Mouse (Mus musculus): Measurements from ENCODE around the gene Tcte3.
"Not testable (repeated sequence)": the region's sequence is repeated elsewhere in the genome, so short reads cannot be mapped to it uniquely, and the experiment has no call there.

Tcte3 gene

DNA sequence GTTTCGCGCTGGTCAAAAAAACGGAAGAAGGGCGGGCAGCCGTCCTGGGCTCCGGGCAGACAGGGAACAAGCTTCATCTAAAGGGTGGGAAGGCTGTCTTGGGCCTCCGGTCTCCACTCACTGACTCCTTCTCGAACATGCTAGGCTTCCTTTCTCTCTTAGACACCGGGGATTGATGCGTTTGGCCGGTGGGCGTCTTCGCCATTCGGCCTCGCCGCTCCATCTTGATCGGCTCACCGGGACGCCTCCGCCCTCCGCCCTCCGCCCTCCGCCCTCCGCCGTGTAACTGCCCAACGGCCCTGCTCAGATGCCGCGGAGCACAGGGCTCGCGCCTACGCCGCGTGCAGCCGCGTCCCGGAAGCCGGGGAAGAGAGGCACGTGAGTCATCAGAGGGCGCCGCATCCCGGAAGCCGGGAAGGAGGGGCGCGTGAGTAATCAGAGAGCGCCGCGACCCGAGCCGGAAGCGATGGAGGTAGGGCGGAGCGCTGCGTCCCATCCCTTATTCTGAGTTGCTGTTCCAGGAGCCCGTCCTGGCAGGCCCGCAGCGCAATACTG is at the start of gene Tcte3, which contains the start of the genes Ermard and Gm3448:
Gene Tcte3, minus strand, starts transcription at position 314 of the 555 bp plus-strand sequence.
Gene Ermard, plus strand, starts transcription at position 34 of the 555 bp plus-strand sequence.
Gene Gm3448, minus strand, starts transcription at position 363 of the 555 bp plus-strand sequence.
- DNase-seq (ENCODE audit: low spot score in 2 of 2), result peak; percentile 29 to 33

DNA sequence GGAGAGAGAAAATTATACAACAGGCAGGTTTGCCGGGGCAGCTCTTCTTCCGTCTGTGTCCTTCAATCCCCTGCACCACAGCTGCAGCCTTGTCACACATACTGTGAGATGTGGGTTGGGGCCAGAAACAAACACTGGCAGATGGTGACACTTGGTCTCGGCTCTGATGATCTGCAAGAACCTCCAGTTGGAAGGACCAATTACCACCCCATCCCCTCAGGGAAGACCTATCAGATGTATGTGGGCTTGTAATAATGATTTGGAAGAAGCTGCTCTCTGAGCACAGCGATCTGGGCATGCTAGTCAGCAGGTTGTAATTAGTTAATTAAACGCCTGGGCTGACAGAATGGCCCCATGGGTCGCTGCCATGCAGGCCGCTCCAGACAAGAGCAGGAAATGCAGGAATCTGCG is 47.3 kb upstream of the Tcte3 start:
- DNase-seq (ENCODE audit: low spot score in 2 of 2), result no peak

DNA sequence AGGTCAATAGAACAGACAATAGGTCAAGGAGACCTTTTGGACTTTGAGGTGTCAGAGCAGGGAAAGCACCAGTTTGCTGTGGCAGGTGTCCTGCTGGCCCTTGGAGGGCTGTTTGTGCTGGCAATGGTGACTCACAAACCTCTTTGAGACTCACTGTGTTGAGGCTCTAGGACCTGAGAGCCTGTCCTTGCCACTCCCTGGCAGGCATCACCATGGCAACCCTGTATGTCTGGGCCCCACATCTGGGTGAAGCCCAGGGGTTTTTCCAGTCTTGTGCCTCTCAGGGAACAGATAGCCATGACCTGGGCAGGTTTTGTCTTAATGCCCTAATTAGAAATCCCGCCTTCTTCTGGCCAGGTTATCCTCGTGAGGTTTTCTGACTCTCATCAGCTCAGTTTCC is 46.9 kb upstream of the Tcte3 start:
- DNase-seq (ENCODE audit: low spot score in 2 of 2), result no peak

DNA sequence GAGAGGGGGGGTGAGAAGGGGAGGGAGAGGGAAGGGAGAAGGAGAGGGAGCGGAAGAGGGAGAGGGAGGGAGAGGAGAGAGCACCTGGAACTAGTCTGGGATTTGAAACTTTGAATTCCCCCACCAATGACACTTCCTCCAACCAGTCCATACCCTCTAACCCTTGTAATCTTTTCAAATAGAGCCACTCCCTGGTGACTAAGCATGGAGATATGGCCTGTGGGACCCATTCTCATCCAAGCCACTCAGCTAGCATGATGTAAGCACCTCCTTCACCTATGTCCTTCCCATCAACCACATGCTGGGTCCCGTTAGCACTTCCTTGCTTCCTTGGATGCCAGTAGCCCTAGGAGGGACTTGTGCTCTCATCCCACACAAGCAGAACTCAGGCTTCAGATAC is 43.7 kb upstream of the Tcte3 start:
- no peak for DNase-seq (ENCODE audit: low spot score in 2 of 2)

DNA sequence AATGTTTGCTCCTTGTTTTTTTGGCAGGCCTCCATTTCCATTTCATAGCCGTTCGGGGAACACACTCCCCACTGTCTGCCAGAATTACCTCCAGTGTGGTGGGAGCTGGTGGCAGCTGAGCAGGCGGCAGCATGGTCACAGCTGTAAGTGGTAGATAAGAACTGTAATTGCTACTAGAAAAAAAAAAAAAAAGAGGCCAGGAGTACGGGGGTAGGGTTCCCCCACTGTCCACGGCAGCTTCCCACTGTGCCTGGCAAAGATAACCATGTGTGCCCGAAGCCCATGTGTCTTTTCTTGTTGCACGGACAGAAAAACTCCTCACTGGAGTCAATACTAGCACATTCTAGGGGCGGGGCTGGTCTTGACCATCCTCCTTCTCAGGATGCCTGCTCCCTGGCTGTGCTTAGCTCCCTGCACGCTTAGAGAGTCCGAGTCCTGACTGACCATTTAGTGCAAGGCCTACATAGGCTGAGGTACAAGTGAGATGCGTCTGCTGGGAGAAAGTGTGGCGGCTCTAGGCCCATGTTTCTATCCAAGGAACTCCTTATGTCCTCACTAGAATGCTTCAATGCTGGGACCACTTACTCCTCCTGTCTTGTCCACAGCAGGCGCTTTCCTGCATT is 43.0 kb upstream of the Tcte3 start:
- DNase-seq (ENCODE audit: low spot score in 2 of 2), result no peak

DNA sequence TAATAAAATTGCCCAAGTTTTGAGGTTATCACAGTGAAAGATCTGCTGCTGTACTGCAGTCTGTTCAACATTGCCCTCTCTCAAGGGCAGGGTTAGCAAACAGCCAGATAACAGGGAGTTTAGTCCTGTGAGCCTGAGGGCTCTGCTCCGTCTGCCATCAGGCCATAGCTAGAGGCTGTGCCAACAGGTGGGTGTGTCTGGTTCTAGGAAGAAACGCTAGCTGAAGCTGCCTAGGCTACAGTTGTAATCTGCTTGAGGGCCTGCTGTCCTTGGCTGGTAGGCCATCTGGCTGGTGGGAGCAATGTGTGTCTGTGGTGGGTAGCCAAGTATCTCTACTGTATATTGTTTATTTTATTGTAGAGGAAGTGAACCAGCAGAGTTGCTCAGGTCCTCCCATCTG is 36.2 kb upstream of the Tcte3 start:
- DNase-seq (ENCODE audit: low spot score in 2 of 2), result no peak

DNA sequence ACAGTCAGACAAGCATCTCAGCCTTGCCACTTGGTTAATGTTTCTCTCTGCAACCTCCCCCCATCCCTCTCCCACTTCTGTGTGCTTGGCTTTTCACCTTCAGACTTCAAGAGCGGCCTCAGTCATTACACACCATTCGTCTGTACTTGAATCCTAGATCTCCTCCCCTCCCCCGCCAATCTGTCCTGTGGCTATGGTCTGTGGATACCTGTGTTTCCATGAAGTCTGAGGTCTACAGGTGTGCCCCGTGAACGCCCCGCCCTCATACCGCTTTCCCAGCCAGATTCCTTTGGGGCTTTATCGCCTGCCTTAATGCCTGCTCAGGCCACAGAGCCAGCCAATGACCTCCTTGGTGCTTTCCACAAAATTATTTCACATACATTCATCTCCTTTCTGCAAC is 33.7 kb upstream of the Tcte3 start:
- DNase-seq (ENCODE audit: low spot score in 2 of 2), result no peak

DNA sequence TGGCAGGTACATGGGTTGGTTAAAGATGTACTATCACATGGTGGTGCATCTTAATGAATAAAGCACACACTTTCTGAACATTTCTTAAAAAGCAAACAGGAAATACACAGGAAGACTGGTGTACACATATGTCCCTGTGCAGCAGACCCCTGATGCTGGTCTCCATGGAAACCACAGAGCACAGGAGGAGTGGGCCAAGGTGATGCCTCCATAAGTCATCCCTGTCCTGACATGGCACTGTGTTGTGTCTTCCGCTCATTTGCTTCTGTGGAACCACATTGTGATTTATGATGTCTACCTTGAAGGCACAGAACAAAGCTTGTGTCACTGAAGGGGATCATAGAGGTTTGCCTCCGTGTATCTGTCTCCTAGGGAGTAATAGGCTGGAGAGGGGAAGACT is 30.9 kb upstream of the Tcte3 start:
- DNase-seq (ENCODE audit: low spot score in 2 of 2), result no peak

DNA sequence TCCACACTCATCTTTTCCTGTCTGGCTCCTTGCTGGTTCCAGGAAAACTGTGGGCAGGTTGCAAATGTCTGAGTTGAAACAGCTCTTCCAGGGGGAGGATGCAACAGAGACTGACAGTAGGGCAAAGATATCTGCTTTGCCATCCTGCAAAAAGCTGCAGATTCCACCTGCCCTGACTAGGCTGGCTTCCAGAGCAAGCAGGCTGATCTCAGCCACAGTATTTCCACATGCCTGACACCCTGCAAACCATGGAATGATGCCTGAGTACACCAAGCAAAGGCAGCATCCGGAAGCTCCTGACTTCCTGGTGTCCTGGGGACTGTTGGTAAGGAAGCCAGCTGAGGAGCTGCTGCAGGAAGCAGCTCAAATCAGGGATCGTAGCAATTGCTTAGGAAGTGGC is 27.8 kb upstream of the Tcte3 start:
- DNase-seq (ENCODE audit: low spot score in 2 of 2), result peak in 1 of 2 experiments; percentile 22

DNA sequence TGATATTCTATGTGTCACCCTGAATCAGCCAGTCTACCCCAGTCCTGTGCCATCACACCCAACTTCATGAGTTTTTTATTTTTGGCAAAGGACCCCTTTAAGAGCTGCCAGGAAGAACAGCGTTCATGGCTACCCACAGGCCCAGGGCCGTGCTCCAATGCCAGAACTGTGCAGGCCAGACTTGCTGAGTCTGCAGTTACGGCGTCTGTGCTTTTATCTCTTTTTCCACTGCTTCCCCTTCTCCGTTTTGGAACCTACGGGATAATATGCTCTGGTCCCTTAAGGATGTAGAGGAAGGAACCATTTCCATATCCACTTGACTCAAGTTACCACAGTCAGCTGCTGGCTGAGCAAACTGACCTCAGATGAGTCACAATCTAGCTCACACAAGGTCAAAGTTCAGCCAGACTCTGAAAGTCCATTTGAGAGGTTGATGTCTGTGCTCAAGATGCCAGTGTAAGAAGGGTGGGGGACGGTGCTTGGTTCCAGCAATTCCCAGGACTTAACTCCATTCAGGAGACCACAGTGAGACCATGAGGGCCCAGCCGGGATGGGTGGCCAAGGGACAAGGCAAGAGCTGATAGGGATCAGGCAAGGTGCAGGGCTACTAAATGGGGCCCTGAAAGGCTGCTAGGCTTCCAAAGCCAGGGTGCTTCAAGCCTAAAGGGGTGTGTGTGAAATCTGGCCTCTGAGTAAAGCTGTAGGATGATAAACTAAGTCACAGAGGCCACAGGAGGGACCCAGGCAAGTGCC is 26.9 kb upstream of the Tcte3 start:
- no peak for DNase-seq (ENCODE audit: low spot score in 2 of 2)

DNA sequence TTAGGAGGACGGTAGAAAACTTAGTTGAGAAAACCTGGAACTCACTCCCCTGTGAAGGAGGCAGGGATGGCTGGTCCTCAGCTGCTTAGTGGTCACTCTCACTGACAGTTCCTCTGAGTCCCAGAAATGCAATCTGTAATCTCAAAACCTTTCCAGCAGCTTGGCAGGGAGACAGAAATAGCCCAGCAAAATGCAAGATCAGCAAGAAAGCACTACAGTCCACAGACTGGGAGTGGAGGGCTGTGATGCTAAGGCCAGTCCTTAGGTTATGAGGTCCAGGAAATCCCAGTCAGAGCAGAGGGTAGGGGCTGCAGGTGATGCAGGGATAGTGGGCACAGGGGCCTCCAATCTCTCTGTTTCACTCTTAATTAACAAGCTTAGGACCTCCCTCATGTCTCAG is 25.6 kb upstream of the Tcte3 start:
- no peak for DNase-seq (ENCODE audit: low spot score in 2 of 2)

DNA sequence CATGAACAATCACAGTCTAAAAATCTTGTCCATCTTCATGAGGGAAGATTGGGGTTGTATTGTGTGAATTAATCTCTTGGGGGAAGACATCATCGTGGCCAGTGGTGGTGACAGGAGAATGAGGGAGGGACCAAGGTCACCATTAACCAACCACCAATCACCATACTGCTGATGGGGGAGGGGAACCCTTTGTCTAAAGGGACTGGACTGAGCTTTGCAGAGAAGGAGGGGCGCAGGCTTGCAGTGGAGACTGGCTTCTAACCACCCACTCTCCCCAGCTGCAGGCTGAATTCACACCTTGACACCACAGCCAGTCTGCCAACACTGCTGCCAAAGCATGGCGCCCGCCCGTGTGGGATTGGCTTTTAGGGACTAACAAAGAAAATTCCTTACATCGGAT is 24.8 kb upstream of the Tcte3 start:
- no peak for DNase-seq (ENCODE audit: low spot score in 2 of 2)

DNA sequence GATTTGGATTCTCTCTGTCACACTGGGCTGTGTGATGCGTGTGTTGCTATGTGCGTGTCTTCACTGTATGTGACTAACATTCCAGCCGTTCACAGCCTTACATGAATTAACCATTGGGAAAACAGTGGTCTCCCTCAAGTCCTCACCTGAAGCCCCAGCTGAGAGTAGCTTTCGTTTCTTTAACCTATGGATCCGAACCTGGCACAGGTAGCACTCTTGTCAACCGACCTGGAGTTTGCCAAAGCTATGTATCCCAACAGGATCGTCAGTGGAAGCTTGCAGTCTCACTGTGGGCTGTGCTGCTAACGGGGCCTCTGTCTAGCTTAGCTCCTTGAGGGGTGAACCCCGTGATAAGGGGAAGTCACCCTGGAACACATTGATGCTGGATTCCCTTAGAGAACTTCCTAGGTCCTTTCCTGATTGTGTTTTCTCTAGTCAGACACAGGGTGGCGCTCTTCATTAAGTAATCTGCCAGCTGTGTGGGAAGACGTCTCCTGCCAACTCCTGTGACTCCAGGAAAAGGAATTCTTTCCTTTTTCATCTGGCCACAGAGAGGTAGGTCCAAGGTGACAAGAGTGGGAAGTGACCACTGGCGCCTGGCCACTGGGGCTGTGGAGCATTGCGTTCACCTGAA is 24.2 kb upstream of the Tcte3 start:
- peak; percentile 43 to 56 for DNase-seq (ENCODE audit: low spot score in 2 of 2)

DNA sequence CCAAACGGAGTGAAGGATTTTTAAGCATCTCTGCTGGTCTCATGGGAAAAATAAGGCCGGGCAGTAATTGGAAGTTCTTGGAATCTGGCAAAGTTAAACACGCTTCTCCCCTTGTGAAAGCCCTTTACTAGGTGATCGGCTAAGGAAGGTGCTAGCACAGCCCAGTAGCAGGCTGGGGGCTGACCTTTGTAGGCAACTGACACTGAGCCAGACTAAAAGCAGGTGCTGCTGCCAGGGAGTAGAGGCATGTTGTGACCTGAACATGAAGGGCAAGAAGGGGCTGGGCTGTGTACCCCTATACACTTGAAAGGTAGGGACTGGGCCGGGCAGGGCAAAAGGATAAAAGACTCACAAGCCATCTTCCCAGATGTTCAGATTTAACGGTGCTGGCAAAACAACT is 19.1 kb upstream of the Tcte3 start:
- no peak for DNase-seq (ENCODE audit: low spot score in 2 of 2)

DNA sequence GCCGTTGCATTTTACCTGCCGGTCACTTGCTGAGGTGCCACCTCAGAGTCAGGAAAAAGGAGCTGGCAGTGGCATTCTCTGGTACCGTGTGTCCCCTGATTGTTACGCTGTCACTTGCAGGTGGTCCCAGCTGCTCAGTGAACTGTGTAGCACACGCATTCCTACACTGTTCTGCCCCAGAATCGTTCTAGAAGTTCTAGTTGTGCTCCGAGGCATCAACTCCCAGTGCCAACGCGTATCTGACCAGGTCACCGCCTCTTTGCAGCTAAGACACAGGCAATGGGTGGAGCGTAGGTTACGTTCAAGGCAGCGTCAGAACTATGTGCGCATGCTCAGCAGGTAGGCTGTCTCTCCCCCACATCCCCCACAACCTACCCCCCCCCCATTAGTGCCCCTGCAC is 18.4 kb upstream of the Tcte3 start:
- no peak for DNase-seq (ENCODE audit: low spot score in 2 of 2)

DNA sequence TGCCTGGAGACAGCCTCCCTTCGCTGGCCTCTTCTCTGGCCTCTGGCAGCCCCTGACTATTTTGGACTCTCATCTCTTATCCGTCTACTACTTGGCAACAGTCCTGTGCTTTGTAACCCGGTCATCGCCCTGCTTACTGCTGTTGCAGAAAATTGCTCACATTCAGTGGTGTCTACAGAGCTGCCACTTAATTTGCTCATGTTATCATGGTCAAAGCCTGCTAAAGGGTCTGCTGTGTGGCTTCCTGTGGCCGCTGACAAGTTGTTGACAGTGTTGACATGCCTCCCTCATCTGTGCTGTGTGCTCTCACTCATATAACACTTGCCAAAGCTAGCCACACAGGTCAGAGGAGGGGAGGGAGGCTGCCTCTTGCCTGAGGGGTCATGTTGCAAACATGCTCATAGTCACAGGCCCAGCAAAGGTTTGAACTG is 16.9 kb upstream of the Tcte3 start:
- DNase-seq (ENCODE audit: low spot score in 2 of 2), result peak in 1 of 2 experiments; percentile 39

DNA sequence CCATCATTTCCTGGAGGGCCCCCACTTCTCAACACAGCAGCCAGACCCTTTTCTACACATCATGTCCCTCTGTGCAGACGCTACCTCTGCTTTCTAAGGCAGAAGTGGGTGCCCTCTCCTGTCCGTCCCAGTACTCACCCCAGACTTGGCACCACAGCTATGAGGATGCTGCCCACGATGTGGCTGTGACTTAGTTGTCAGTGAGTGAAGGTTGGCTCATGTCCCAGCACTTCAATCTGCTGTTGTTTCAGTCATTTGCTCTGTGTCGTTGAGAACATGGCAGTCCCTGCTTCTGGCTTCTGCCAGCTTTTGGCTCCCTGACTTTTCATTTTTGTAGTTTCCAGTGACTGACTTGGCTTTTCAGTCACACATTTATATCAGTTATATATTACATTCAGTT is 14.6 kb upstream of the Tcte3 start:
- no peak for DNase-seq (ENCODE audit: low spot score in 2 of 2)

DNA sequence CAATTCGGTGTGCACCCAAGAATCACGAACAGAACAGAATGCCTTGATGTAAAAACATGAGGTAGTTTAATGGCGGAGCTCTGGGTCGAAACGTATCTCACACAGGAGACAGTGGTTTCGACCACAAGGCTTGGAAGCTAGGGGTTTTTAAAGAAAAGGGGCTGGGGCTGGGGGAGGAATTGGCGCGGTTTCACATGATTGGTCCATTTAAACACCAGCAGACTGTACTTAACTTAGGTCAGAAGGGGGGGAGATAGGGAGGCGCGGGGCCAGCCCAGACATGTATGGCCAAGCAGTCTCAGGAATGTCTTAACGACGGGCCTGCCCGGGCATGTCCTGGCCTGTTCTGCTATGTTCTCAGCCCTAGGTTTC is 12.5 kb upstream of the Tcte3 start:
- not testable (repeated sequence) for DNase-seq (ENCODE audit: low spot score in 2 of 2)

DNA sequence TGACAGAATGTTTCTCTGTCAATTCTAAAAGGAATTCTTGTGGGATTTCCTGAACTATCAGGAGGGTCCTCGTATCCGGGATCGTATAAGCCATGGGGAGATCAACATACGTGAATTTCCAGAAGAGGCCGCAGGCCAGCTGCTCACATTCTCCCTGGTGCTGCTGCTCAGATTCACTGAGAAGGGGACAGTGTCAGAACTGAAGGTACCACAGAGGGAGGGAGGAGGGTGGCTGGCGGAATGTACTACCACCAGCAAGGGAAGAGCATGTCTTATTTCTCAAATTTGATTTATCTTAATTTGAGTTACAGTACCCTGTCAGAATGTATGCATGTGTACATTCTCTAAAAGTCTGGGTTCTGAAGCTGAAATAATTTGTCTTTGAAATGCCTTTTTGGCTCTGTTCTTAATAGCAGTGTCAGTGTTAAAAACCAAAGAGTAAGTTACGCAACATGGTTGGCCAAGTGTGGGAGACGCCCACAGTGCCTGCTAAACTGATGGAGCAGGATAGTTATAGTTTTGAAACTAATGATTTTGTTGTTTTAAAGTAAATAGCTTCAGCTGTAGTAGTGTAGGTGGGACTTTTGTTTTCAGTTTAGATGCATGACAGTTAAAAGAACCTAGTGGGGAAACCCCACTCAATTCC is 12.0 kb upstream of the Tcte3 start:
- DNase-seq (ENCODE audit: low spot score in 2 of 2), result not testable (repeated sequence)

DNA sequence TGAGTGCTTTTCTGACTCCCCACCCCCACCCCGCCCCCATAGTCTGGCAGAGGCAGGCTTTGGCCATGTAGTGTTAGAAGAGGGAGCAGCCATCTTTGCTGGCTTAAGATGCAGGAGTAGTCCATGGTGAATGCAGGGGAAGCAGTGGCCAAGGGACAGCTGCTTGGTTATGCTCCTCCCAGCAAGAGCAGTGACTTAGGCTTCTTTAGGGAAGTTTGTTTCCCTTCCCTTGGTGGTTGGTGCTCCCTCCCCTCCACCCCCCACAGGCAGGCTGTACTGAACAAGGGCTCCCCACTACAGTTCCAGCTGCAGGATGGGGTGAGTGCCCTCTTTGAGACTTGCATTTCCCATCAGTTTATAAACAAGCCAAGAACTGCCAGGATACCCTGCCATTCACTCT is 11.5 kb upstream of the Tcte3 start:
- DNase-seq (ENCODE audit: low spot score in 2 of 2), result not testable (repeated sequence)

DNA sequence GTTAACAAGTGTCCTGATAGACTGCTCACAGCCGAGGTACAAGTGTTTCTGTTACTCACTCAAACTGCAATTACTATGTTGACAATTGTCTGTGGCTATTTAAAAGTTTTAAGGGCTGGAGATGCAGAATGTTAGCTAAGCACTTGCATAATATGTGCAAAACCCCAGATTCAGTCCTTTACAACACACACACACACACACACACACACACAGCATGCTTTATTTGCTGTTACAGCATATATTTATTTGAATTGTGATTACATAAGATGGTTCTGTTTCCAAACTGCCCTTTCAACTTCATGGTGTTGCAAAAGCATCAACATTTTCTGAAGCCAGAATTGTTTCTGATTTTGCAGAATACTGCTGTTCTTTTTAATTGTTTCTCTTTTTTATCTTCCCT is 9.1 kb upstream of the Tcte3 start:
- not testable (repeated sequence) for DNase-seq (ENCODE audit: low spot score in 2 of 2)

DNA sequence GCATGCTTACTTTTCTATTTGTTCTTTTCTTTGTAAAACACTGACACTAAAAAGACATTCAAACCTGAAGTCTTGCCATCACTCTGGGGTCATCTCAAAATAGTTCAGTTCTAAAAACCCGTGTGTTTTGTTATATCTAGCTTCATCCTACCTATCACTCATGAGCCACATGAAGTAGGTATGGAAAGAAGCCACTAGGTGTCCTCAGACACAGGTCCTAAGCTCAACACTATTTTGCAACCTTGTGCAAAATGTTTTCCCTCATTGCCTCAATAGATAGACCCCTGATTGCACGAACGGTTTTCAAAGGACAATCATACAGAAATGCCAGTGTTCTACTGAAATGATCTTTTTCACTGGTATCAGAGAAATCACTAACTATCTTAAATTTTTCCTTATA is 833 bp downstream of the Tcte3 start:
- not testable (repeated sequence) for DNase-seq (ENCODE audit: low spot score in 2 of 2)
